Mouse (Mus musculus): ENCODE data around the gene Vax2. TPM values are rescaled to one million over a fixed set of nuclear protein-coding genes. Genes with fewer than 3 reads are reported as not detected.

Vax2 gene
- polyA plus RNA-seq, 1 experiment from 2014 or later = not detected

- Histone ChIP-seq H3K36me3 (ENCODE audit: insufficient read depth, low read length) (no peaks in the 10 kb centered on the region), H3K4me1 (replicated peaks; ENCODE audit: insufficient read depth, low read length) (no peaks in the 10 kb centered on the region), H3K27ac (no peak overlapping the region), H3K4me2 (ENCODE audit: low read length) (no peak overlapping the region), H3K27me3 (ENCODE audit: insufficient read depth, low read length) (peaks cover 89% of the 10 kb centered on the region), H3K9ac (ENCODE audit: low read depth, low read length) (no peak overlapping the region), H3K4me3 (replicated peaks; ENCODE audit: low read depth, low read length) (no peak overlapping the region), H3K9me3 (replicated peaks; ENCODE audit: low read length) (no peaks in the 10 kb centered on the region)
- ATAC-seq (replicated peaks; ENCODE audit: low FRiP score, low read depth) (no peak), DNase-seq (ENCODE audit: low spot score) (no peak)
- no peak for TF ChIP-seq CTCF (IDR thresholded peaks at IDR 0.05; ENCODE audit: low read depth)
- WGBS = under 1% methylated on average over 52 of the region's 53 CpGs
Observed at GRCm38 (mm10) chr6:83702146-83702999, 8.7 kb upstream of the Vax2 start.

GRCm38 (mm10) chr6:83703000-83703721, 7.9 kb upstream of the Vax2 start:
- WGBS = under 1% methylated on average over 27 of the region's 27 CpGs
- no peak overlapping the region for H3K4me2 ChIP-seq (ENCODE audit: low read length)
- H3K9ac ChIP-seq (ENCODE audit: low read depth, low read length) = no peak overlapping the region
- no peaks in the 10 kb centered on the region for H3K36me3 ChIP-seq (ENCODE audit: insufficient read depth, low read length)
- H3K4me3 ChIP-seq (replicated peaks; ENCODE audit: low read depth, low read length) = no peak overlapping the region
- H3K4me1 ChIP-seq (replicated peaks; ENCODE audit: insufficient read depth, low read length) = no peaks in the 10 kb centered on the region
- H3K27ac ChIP-seq = no peak overlapping the region
- DNase-seq (ENCODE audit: low spot score) (no peak), ATAC-seq (replicated peaks; ENCODE audit: low FRiP score, low read depth) (no peak)
- H3K27me3 ChIP-seq (ENCODE audit: insufficient read depth, low read length) = peaks cover 89% of the 10 kb centered on the region
- no peaks in the 10 kb centered on the region for H3K9me3 ChIP-seq (replicated peaks; ENCODE audit: low read length)
- no peak for TF ChIP-seq CTCF (IDR thresholded peaks at IDR 0.05; ENCODE audit: low read depth)

- H3K4me2 ChIP-seq (ENCODE audit: low read length) = no peak overlapping the region
- no peaks in the 10 kb centered on the region for H3K9me3 ChIP-seq (replicated peaks; ENCODE audit: low read length)
- H3K36me3 ChIP-seq (ENCODE audit: insufficient read depth, low read length) = no peaks in the 10 kb centered on the region
- no peaks in the 10 kb centered on the region for H3K4me1 ChIP-seq (replicated peaks; ENCODE audit: insufficient read depth, low read length)
- TF ChIP-seq CTCF (IDR thresholded peaks at IDR 0.05; ENCODE audit: low read depth) = no peak
- no peak for DNase-seq (ENCODE audit: low spot score)
- H3K9ac ChIP-seq (ENCODE audit: low read depth, low read length) = no peak overlapping the region
- WGBS = under 1% methylated on average over 10 of the region's 10 CpGs
- no peak for ATAC-seq (replicated peaks; ENCODE audit: low FRiP score, low read depth)
- H3K4me3 ChIP-seq (replicated peaks; ENCODE audit: low read depth, low read length) = no peak overlapping the region
- H3K27me3 ChIP-seq (ENCODE audit: insufficient read depth, low read length) = peaks cover 89% of the 10 kb centered on the region
- no peak overlapping the region for H3K27ac ChIP-seq
Observed at GRCm38 (mm10) chr6:83703722-83704078, 7.4 kb upstream of the Vax2 start.

GRCm38 (mm10) chr6:83704294-83704693, 6.8 kb upstream of the Vax2 start:
- H3K27ac ChIP-seq = no peak overlapping the region
- no peaks in the 10 kb centered on the region for H3K4me1 ChIP-seq (replicated peaks; ENCODE audit: insufficient read depth, low read length)
- DNase-seq (ENCODE audit: low spot score) (no peak), ATAC-seq (replicated peaks; ENCODE audit: low FRiP score, low read depth) (no peak)
- H3K9ac ChIP-seq (ENCODE audit: low read depth, low read length) = no peak overlapping the region
- 7% methylated on average over 1 of the region's 1 CpGs for WGBS
- no peak for TF ChIP-seq CTCF (IDR thresholded peaks at IDR 0.05; ENCODE audit: low read depth)
- H3K4me3 ChIP-seq (replicated peaks; ENCODE audit: low read depth, low read length) = no peak overlapping the region
- H3K27me3 ChIP-seq (ENCODE audit: insufficient read depth, low read length) = peaks cover 89% of the 10 kb centered on the region
- no peak overlapping the region for H3K4me2 ChIP-seq (ENCODE audit: low read length)
- no peaks in the 10 kb centered on the region for H3K9me3 ChIP-seq (replicated peaks; ENCODE audit: low read length)
- no peaks in the 10 kb centered on the region for H3K36me3 ChIP-seq (ENCODE audit: insufficient read depth, low read length)

- H3K4me2 ChIP-seq (ENCODE audit: low read length) = no peak overlapping the region
- no peak overlapping the region for H3K27ac ChIP-seq
- H3K27me3 ChIP-seq (ENCODE audit: insufficient read depth, low read length) = peaks cover 91% of the 10 kb centered on the region
- no peak for ATAC-seq (replicated peaks; ENCODE audit: low FRiP score, low read depth)
- TF ChIP-seq CTCF (IDR thresholded peaks at IDR 0.05; ENCODE audit: low read depth) = no peak
- H3K4me1 ChIP-seq (replicated peaks; ENCODE audit: insufficient read depth, low read length) = no peaks in the 10 kb centered on the region
- no peaks in the 10 kb centered on the region for H3K9me3 ChIP-seq (replicated peaks; ENCODE audit: low read length)
- DNase-seq (ENCODE audit: low spot score) = no peak
- H3K9ac ChIP-seq (ENCODE audit: low read depth, low read length) = no peak overlapping the region
- WGBS = 18% methylated on average over 5 of the region's 5 CpGs
- no peaks in the 10 kb centered on the region for H3K36me3 ChIP-seq (ENCODE audit: insufficient read depth, low read length)
- no peak overlapping the region for H3K4me3 ChIP-seq (replicated peaks; ENCODE audit: low read depth, low read length)
Observed at GRCm38 (mm10) chr6:83704701-83705100, 6.4 kb upstream of the Vax2 start.

- ATAC-seq (replicated peaks; ENCODE audit: low FRiP score, low read depth) (no peak), DNase-seq (ENCODE audit: low spot score) (no peak)
- H3K27me3 ChIP-seq (ENCODE audit: insufficient read depth, low read length) = peaks cover 99% of the 10 kb centered on the region
- no peak overlapping the region for H3K27ac ChIP-seq
- H3K9me3 ChIP-seq (replicated peaks; ENCODE audit: low read length) = no peaks in the 10 kb centered on the region
- WGBS = 2% methylated on average over 6 of the region's 6 CpGs
- H3K36me3 ChIP-seq (ENCODE audit: insufficient read depth, low read length) = no peaks in the 10 kb centered on the region
- no peak overlapping the region for H3K4me3 ChIP-seq (replicated peaks; ENCODE audit: low read depth, low read length)
- H3K9ac ChIP-seq (ENCODE audit: low read depth, low read length) = no peak overlapping the region
- peaks cover 4% of the 10 kb centered on the region; the same call in 1 of the 2 replicates for H3K4me1 ChIP-seq (replicated peaks; ENCODE audit: insufficient read depth, low read length)
- H3K4me2 ChIP-seq (ENCODE audit: low read length) = no peak overlapping the region
- no peak for TF ChIP-seq CTCF (IDR thresholded peaks at IDR 0.05; ENCODE audit: low read depth)
Observed at GRCm38 (mm10) chr6:83707738-83708510, 3.1 kb upstream of the Vax2 start.
